ENCODE assay signal across 17 mouse cellular contexts in the genomic region with DNA sequence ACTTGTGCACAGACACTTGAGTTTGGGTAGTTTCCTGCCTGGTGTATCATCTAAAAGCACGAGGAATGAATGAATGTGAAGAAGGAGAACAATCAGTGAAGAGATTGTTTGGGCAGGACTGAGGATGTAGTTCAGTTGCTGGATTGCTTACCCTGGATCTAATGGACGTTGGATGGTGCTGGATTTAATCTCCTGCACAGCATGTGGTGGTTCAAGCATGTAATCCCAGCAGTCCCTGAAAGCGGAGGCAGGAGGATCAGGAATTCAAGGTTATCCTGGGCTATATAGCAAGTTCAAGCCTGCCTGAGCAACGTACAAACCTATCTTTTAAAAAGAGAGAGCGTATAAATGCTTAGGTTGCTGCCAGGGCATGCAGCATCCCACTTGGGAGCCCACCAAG. TPM values are rescaled to one million over a fixed set of nuclear protein-coding genes. Genes with fewer than 3 reads are reported as not detected.
"Had no signal": no experiment of that assay in that cellular context is flagged by ENCODE, and none has a peak within 500 bp of the region (broad histone marks: within the 10 kb centered on the region; RNA-seq: fewer than 3 reads in every experiment).

No protein-coding gene starts in this region.

- ATAC-seq: forebrain, embryonic 13.5 days; forebrain, embryonic 14.5 days; forebrain, embryonic 15.5 days; forebrain, embryonic 16.5 days; forebrain, postnatal 0 days had no signal

- DNase-seq: cerebellum, postnatal 25 days; cerebellum, postnatal 36 days; embryo, embryonic 11 days; forebrain, postnatal 0 days; gastrocnemius, adult 2 months; gastrocnemius, postnatal 10 days; gastrocnemius, postnatal 14 days; gastrocnemius, postnatal 25 days; gastrocnemius, postnatal 36 days; heart, adult 11 months; heart, adult 18-20 months; heart, adult 2 months had no signal

RNA-seq across cellular contexts. Expression of a gene that starts 36.1 kb away (rescaled TPM):
- polyA plus RNA-seq: erythroblast, embryonic 14.5 days had no signal

RNA-seq across cellular contexts. Expression of a gene that starts 37.7 kb away (rescaled TPM):
- polyA plus RNA-seq: erythroblast, embryonic 14.5 days had no signal
